Mouse (Mus musculus) testis, adult 2 months (tissue): ENCODE measurements around the gene Musk. TPM values are rescaled to one million over a fixed set of nuclear protein-coding genes. Genes with fewer than 3 reads are reported as not detected.

Experiments
- H3K27ac ChIP-seq: fragments of 200-500 bp; 2 replicates; pipeline ENCODE4 v1.5.1; 2012; ENCODE audit warnings: low read depth, low read length; ENCODE audit not compliant: control insufficient read depth, insufficient read depth
- H3K27me3 ChIP-seq: fragments of 200-500 bp; 2 replicates; pipeline ENCODE4 v1.6.1; 2012; ENCODE audit warnings: mild to moderate bottlenecking, low read length, moderate library complexity; ENCODE audit not compliant: control insufficient read depth, insufficient read depth
- H3K36me3 ChIP-seq: fragments of 200-500 bp; 2 replicates; pipeline ENCODE4 v1.6.1; 2012; ENCODE audit warnings: mild to moderate bottlenecking, low read length; ENCODE audit not compliant: control insufficient read depth, insufficient read depth
- H3K4me1 ChIP-seq: fragments of 200-500 bp; 2 replicates; pipeline ENCODE4 v1.6.1; 2012; ENCODE audit warnings: low read length; ENCODE audit not compliant: control insufficient read depth, insufficient read depth
- H3K4me3 ChIP-seq: fragments of 200-500 bp; 2 replicates; pipeline ENCODE4 v1.5.1; 2012; ENCODE audit warnings: low read depth, mild to moderate bottlenecking, low read length, moderate library complexity, mixed read lengths; ENCODE audit not compliant: control insufficient read depth
- CTCF ChIP-seq: fragments of 200-500 bp; IDR thresholded peaks from 2 replicates; pipeline ENCODE4 v1.5.1; 2012; ENCODE audit warnings: low read depth, mild to moderate bottlenecking, inconsistent platforms, low read length, moderate library complexity; ENCODE audit not compliant: control insufficient read depth, insufficient read depth, insufficient replicate concordance
- POLR2A ChIP-seq: fragments of 200-500 bp; IDR thresholded peaks from 2 replicates; pipeline ENCODE4 v1.6.1; 2012; ENCODE audit warnings: low read depth, mild to moderate bottlenecking, inconsistent platforms, low read length, moderate library complexity; ENCODE audit not compliant: control insufficient read depth
- polyA plus RNA-seq: library from polyadenylated mRNA; depleted of rRNA; stranded (reverse); fragments of >200 nt; gene quantifications from 2 replicates; pipeline ENCODE4 v1.2.3, GENCODE M21; 2012

Musk gene
- polyA plus RNA-seq, 1 experiment, result 0.28 TPM

DNA sequence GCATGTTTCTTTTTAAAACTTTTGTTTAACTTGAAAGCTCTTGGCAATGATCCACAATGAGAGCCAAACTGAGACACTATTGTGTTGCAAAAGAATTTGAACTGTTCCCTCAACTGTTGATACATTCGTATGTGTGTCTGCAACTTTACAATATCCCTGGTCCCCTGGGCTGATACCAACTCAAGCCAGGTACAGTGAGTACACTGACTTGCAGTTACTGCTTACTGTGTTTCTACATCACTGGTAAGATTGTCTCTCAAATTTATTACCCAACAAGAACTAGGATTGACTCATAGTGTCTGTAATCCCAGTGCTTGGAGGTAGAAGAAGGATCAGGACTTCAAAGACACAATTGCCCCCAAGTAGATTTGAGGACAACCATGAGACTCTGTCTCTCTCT, 85.3 kb downstream of the Musk start:
- H3K4me3 ChIP-seq, result no peak overlapping the region
- H3K36me3 ChIP-seq, result no peaks in the 10 kb centered on the region
- no peak overlapping the region for H3K27ac ChIP-seq
- H3K27me3 ChIP-seq, result no peaks in the 10 kb centered on the region
- TF ChIP-seq POLR2A (no peak), CTCF (no peak)
- H3K4me1 ChIP-seq, result peaks cover 7% of the 10 kb centered on the region

DNA sequence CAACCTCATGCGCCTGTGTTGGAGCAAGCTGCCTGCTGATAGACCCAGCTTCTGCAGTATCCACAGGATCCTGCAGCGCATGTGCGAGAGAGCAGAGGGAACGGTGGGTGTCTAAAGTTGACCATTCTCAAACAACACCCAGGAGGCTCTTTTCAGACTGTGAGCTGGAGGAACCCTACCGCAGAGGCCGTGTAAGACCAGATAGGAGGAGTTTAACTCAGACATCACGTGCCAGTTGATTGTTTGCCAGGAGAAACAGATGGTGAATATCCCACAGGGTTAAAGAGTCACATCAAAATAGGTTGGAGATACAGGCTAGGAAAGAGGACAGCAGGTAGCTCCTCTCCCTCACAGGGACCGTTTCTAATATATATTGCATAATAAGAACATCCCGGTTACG, 87.8 kb downstream of the Musk start:
- no peaks in the 10 kb centered on the region for H3K36me3 ChIP-seq
- TF ChIP-seq CTCF, result no peak
- no peak for TF ChIP-seq POLR2A

DNA sequence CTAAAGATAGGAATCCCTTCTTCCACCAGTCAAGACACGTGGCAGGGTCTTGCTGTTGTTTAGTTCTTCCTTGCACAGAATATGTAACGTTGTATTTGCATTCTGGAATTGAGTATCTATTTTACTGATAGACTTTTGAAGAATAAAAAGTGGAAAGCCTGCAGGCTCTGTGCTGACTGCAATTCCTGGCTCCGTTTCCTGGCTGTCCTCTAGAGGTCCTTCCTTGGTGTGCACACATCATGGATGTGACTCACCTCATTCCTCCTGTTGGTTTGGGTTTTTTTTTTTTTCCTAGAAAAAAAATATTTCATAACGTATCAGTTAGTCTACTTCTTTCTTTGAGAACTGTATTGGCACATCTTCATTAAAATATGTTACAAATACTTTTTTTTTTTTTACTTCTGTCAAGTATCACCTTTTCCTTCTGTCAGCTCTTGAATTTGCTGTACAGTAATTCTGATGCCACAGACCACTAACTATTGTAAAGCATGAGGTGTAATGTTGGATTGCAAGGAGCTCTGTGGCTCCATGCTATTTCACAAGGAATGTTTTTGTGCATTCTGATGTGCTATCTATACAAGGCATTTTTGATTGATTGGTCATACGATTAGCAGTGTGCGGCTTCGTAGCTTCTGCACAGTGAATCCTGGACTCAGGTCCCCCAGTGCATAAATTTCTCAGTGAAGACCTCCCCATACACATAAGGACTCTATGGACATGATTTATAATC, 88.5 kb downstream of the Musk start:
- Histone ChIP-seq H3K27ac (no peak overlapping the region), H3K4me1 (peaks cover 4% of the 10 kb centered on the region; the same call in 1 of the 2 replicates), H3K36me3 (no peaks in the 10 kb centered on the region), H3K4me3 (no peak overlapping the region), H3K27me3 (no peaks in the 10 kb centered on the region)
- no peak for TF ChIP-seq POLR2A
- TF ChIP-seq CTCF, result no peak

More for the DNA sequence above, 87.8 kb downstream of the Musk start:
- peaks cover 4% of the 10 kb centered on the region; the same call in 1 of the 2 replicates for H3K4me1 ChIP-seq
- H3K27ac ChIP-seq, result no peak overlapping the region
- H3K27me3 ChIP-seq, result no peaks in the 10 kb centered on the region
- H3K4me3 ChIP-seq, result no peak overlapping the region

DNA sequence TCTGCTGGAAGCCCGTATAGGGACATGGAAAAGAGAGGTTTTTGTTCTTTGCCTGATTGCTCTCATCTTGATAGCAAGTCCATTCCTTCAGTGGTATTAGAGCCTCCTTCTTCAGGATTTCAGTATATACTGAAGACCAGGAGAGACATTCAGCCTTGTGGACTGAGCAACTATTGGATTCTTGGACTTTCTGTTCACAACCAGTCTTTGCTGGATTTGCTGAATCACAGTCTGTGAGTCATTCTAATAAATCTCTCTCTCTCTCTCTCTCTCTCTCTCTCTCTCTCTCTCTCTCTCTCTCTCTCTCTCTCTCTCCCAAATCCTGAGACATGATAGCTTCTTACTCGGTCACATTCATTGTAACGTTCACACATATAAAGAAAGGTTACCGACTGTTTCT, 93.4 kb downstream of the Musk start:
- TF ChIP-seq CTCF (no peak), POLR2A (no peak)
- H3K4me1 ChIP-seq, result no peaks in the 10 kb centered on the region
- H3K4me3 ChIP-seq, result no peak overlapping the region
- H3K27ac ChIP-seq, result no peak overlapping the region
- no peaks in the 10 kb centered on the region for H3K27me3 ChIP-seq
- H3K36me3 ChIP-seq, result no peaks in the 10 kb centered on the region

DNA sequence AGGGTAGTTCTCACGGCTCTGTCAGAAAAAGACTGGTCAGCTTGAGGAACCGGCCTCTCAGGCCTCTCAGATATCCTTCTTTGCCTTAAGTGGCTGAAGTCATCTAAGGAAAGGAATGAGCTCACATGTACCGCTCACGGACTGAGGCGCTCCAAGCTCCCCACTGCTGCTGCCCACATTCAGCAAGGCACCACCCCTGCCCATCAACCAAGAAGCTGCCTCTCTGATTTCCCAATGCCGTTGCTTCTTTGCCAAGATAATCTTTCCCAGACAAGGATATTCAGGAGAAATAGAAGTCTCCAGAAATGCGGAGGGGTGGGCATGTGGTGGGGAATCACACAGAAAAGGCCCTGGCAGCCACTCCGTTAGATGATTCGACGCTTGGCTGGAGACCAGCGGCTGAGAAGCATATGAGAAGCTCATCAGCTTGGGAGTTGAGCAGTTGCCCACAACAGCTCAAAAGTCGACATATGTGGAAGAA, 115.1 kb downstream of the Musk start:
- Histone ChIP-seq H3K36me3 (no peaks in the 10 kb centered on the region), H3K27me3 (no peaks in the 10 kb centered on the region), H3K27ac (no peak overlapping the region), H3K4me1 (no peaks in the 10 kb centered on the region), H3K4me3 (no peak overlapping the region)
- TF ChIP-seq CTCF, result no peak
- no peak for TF ChIP-seq POLR2A

DNA sequence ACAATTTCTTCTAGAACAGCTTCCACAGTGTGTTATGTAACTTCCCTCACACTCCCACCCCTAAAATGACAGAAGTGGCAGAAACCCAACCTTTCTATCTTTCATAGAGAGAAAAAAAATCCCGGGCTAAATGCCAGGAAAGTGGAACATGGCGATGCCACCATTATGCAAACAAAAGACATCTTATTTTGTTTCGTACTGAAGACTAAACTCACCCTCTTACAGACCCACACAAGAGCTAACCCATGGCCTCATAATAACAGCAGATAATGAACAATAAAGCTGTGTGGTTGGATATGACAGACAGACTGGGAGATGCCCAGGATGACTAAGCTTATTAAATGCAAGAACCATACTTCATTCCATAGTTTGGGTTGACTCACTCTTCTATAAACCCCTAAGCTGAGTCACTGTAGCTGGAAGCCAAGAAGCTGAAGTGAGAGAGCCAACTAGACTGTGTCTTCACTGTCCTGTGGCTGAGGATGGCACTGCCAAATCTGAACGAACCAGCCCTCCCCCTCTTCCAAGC, 116.3 kb downstream of the Musk start:
- no peak overlapping the region for H3K27ac ChIP-seq
- no peak for TF ChIP-seq CTCF
- no peaks in the 10 kb centered on the region for H3K27me3 ChIP-seq
- H3K4me1 ChIP-seq, result no peaks in the 10 kb centered on the region
- no peak overlapping the region for H3K4me3 ChIP-seq
- H3K36me3 ChIP-seq, result no peaks in the 10 kb centered on the region

DNA sequence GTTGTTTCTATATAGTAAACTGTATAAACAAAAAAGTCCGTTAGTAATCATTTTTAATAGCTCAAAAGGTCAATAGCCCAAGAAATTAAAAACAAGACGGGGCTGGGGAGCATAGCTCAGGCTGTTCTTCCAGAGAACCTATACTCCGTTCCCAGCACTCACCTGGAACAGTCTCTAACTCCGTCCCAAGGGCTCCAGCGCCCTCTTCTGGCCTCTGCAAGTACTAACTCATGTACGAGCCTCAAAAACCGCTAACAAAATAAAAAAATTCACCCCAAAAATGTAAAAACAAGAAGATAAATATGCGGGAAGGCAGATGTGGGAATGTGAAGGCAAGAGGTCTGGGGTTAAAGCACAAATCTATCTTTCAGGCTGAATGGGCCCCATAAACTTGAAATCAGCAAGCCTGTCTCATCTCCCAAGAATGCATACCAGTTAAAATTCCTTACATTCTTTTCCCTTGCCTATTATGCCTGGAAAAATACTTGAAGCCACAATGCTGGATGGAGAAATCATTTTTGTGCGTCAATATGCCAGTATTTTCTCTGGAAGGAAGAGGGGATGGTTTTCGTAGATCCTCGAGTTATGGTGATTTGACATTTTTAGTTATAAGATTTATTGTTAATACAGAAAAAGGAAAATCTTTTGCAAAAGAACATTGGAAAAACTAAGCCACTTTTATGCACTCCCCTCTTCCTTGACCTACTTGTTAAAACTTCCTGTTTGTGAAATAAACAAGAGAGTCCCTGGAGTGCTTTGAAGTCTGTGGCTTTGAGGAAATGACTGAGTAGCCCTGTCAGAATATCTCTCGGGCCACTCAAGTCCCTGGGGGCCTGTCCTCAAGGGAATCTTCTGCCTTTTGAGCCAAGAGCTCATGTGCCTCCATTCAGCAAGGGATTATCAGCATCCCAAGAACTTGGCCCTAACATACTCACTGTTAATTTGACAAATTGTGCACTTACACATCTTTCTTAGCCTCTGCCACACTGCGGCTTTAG, 127.7 kb downstream of the Musk start:
- no peaks in the 10 kb centered on the region for H3K27me3 ChIP-seq
- H3K4me1 ChIP-seq, result no peaks in the 10 kb centered on the region
- peak; percentile 35; the same call in 1 of the 2 replicates for TF ChIP-seq CTCF
- no peak for TF ChIP-seq POLR2A
- no peak overlapping the region for H3K27ac ChIP-seq
- no peaks in the 10 kb centered on the region for H3K36me3 ChIP-seq
- no peak overlapping the region for H3K4me3 ChIP-seq
